Mouse (Mus musculus) 3134 (cell line): ENCODE results near the gene P2rx3.

Source experiments
- DNase-seq: peaks from one replicate; pipeline ENCODE4 v3.0.0-alpha.2; 2011; ENCODE audit warnings: low spot score; ENCODE audit not compliant: insufficient read length; ENCODE audit errors: extremely low read depth

P2rx3 gene

DNA sequence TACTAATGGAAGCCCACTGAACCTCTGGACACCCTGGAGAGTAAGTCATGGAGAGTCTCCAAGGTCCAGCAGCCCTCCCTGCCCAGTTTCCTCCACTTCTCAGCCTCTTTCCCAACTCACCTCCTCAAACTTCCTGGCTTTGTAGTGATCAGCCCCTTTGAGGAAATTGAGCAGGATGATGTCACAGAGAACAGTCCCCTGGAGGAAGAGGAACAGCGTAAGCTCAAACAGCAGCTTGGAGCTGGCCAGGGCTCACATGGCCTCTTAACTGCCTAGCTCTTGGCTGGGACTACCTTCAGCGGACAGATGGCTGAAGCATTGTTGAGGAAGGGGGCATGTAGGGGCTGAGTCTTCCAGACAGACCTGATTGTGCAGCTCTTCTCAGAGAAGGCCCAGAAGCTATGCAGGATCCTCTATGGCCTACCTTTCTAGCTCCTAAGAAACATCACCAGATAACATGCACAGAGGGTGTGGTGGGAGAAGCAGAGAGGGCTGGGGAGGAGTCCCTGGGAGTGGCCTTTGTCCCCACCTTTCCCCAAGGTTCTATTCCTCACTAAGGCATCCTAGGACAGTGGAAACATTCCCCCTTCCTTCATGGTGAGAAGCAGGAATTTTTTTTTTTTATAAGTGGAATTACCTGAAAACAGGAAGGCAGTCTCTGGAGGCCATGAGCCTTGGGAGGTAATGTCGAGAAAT is 37.6 kb downstream of the P2rx3 start:
- no peak for DNase-seq

GRCm38 (mm10) chr2:84996376-84996775 is 40.9 kb downstream of the P2rx3 start:
- no peak for DNase-seq

DNA sequence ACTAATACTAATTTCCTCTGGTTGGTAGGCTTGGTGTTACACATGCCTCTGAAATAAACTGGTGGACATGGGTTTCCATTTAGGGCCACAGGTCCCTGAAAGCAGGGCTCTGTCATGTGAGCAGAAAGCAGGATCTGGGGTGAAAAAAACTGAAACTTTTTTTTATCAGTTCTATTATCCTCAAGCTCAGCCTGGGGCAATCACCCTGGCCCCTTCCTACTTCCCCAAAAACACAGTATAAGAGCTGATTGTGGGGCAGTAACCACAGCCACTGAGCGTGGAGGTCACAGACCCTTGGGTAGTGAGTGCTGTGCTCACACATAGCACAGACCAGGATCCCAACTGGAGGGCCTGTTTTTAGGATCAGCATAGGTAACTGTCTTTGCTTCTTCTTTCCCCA is 49.3 kb downstream of the P2rx3 start, which contains the start of gene Prg3:
Gene Prg3, plus strand, starts transcription at position 286 of the 400 bp plus-strand sequence.
- DNase-seq = no peak

DNA sequence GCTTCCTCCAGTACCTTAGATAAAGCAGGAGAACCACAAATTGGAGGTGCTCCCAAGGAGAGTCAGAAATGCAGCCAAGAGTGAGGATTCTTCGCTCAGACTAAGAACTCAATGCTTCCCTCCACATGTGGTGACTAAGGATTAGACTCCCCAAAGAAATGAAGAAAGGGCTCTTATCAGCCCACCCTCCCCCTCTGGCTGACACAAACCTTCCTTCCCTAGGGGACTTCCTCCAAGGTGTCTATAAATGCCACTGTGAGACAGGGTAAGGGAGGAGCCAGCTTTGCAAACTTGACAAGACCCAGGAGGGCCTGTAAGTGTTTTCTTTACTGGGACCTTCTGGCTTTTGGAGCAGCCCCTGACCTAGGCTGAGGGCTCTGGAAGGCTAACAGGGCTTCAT is 57.1 kb downstream of the P2rx3 start, which contains the start of gene Prg2:
Gene Prg2, plus strand, starts transcription at position 274 of the 400 bp plus-strand sequence.
- DNase-seq = no peak

- no peak for DNase-seq
Measured at GRCm38 (mm10) chr2:84975580-84975979, 61.7 kb downstream of the P2rx3 start.

GRCm38 (mm10) chr2:84967318-84967991 is 69.8 kb downstream of the P2rx3 start:
- no peak for DNase-seq

DNA sequence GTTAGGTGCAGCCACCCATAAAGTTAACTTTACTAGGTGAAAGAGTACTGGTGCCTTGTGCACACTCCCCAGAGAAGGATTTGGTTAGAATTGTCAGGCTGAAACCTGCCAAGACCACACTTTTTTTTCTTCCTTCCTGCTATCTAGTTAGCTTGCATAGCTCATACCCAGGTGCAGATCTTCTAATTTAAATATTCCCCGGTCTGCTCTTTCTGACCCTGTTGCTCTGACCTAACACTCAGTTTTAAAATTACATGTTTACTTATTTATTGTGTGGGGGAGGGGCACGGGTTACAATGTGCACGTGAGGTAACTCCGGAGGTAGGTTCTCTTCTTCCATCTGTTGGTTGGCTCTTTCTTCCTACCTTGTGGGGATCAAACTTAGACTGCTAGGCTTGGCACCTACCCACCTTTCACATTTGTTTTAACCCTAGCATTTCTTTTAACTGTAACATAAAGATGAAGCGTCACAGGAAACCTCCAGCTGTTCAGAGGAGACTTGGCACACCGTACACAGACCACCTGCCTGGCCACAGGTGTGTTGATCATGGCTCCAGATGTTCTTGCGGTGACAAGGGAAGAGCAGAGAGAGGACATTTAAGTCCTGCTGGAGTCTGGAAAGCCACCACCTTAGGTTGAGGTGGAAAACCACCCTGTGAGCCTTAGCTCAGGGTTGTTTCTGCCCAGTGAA is 73.0 kb downstream of the P2rx3 start:
- DNase-seq = no peak

DNA sequence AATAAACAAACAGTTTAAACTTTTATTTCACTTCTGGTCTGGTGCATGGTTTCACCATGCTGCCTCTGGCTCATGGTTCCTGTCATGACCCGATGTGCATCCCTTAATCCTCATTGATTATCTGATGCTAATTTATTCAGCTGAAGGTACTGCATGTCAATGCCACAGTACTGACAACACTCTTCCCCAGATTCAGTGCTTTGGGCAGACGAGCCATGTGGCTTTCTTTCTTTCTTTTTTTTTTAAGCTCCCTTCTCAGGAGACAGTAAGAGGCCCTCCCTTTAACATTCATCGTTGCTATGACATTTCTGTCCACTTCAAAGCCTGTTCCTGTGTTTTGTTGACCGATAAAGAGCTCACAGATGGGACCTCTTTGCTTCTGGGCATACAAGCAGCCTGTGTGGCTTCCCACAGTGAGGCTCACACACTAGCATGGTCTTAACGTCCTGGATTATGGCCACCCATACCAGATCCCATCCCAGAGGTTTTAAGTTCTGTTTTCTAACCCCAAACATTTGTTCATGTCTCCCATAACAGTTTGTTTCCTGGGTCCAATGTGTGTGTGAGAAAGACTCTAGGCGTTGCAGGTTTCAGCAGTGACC is 74.3 kb downstream of the P2rx3 start:
- no peak for DNase-seq

- DNase-seq = no peak
Measured at GRCm38 (mm10) chr2:84961901-84962300, 75.4 kb downstream of the P2rx3 start.

DNA sequence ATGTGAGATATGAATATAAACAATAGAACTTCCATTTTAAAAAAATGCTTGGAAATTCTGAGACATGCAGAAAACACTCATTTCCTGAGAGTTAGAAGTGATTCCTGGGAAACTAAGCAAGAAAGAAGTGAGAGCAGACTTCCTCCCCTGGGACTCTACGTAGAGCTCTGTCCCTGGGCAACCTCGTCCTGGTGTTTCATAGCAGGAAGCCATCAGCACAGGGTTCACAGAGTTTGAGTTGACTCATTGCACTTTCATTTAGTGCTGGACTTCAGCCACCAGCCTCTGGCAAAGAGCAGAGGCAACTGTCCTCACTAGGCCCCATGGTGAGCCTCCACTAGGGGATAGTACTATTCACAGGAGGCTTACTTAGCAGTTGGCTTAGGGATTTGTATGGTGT is 76.0 kb downstream of the P2rx3 start:
- peak; percentile 68 for DNase-seq

DNA sequence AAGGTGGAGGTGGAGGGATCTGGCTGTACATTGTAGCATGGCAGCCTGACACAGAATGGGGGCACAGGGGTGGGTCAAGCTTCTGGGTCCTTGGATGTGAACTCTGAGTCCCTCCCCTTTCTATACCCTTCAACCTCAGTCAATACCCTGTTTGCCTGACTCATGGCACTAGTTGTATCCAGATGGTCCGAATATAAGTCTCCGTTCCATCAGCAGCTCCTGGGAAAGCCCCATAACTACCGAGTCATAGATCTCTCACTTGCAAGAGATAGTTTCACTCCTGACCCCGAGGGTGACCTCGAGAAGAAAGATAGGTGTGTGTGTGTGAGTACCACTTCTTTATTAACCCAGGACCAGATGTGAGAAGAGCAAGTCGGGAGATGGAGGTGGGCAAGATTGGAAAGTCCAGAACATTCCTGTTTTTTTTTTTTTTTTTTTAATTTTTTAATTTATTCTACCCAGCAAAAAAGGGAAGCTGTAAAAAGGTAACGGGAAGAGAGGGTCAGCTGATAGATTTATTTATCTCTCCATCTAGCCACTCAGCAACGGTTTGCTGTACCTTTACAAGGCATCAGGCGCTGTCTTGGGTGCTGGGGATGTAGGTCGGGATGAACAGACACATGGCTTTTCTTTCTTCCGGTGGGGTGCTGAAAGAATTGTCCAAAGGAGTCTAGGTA is 78.5 kb downstream of the P2rx3 start:
- no peak for DNase-seq

DNA sequence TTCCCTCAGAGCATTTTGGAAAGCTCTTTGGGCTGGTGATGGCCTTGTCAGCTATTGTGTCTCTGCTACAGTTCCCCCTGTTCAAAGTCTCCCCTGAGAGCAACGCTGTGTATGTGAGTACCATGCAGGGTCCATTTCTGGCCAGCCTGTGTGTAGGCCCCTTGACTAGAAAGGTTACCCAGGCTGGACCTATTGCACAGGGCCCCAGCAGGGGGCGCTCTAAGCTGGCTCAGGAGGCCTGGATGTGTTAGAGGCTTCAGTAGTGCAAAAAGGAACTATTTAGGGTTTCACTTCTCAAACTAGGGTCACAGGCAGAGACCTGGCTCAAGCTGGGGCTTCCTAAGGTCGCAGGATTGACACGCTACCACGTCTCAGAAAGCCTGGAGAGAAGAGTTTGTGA is 81.0 kb downstream of the P2rx3 start:
- DNase-seq = peak; percentile 32

GRCm38 (mm10) chr2:84955435-84955834 is 81.8 kb downstream of the P2rx3 start:
- DNase-seq = no peak

DNA sequence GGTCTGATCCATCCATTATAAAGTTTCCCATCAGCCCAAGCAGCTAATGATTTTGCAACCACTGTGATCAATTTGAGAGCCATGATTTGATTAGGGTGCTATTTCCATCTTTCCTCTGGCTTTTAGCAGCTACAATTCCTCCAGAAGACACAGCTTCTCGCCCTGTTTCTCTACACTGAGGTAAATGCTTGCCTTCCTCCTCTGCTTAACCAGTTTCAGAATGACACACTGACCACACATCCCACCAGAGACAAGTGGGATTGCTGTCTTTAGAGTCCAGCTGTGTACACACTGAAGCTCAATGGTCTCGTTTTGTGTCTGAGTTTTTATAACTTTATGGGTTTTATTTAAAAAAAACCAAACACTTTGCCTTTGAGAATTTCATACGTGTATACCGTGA is 84.6 kb downstream of the P2rx3 start:
- no peak for DNase-seq

- DNase-seq = peak; percentile 16
Measured at GRCm38 (mm10) chr2:84952251-84952650, 85.0 kb downstream of the P2rx3 start.

DNA sequence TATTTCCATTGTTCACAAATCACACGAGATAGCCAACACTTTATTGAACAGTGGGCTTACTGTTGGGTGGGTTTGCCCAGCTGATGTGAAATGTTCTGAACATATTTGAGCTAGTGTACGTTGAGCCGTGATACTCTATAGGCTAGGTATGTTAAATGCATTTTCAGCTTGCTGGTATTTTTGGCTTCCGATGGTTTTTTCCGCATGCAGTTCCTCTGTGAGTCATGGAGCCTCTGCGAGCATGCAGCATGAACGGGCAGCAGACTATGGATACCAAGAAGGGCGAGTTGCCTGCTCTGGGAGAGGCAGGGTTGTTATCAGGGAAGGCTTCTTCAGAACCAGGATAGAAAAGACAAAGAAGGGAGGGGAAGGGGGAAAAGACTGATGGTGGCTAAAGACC is 86.2 kb downstream of the P2rx3 start:
- peak; percentile 9 for DNase-seq

GRCm38 (mm10) chr2:84948721-84949120 is 88.5 kb downstream of the P2rx3 start:
- no peak for DNase-seq
